Mouse (Mus musculus) layer of hippocampus, postnatal 14 days (tissue): ENCODE data around the gene Ccsap. TPM values are rescaled to one million over a fixed set of nuclear protein-coding genes. Genes with fewer than 3 reads are reported as not detected.

Source experiments
- total RNA-seq, 2 experiments: library from RNA; stranded (reverse); gene quantifications; 2 replicates each; pipeline ENCODE4 v1.2.3; 2021

Ccsap gene
- total RNA-seq, 2 experiments from 2014 or later: 57.1 to 62.6 TPM

Other genes with a start within 250 kb of the Ccsap start
- gene Rhou, start 206.3 kb downstream of the Ccsap start, total RNA-seq: 10 to 100 TPM; 44.7 to 46.3 TPM
- gene Rab4a, start 54.2 kb downstream of the Ccsap start, total RNA-seq: 10 to 100 TPM; 45.5 to 46.8 TPM
- 1 to 10 TPM; 6.5 to 7.1 TPM for gene Acta1, start 34.5 kb upstream of the Ccsap start, total RNA-seq
- gene Nup133, start 89.1 kb upstream of the Ccsap start, total RNA-seq: 10 to 100 TPM; 22.2 to 23.8 TPM
- gene Abcb10, start 122.9 kb upstream of the Ccsap start, total RNA-seq: 10 to 100 TPM; 18.3 to 19.1 TPM
- 10 to 100 TPM; 19.5 to 21.3 TPM for gene Taf5l, start 161.2 kb upstream of the Ccsap start, total RNA-seq
- gene Urb2, start 161.3 kb upstream of the Ccsap start, total RNA-seq: 10 to 100 TPM; 11.4 to 13.3 TPM